Mouse (Mus musculus) hindbrain, embryonic 15.5 days (tissue): Measurements from ENCODE around the gene Itga1. TPM values are rescaled to one million over a fixed set of nuclear protein-coding genes. Genes with fewer than 3 reads are reported as not detected.
A peak's percentile ranks its signal among the peaks of the same experiment; 100 is the strongest.

ENCODE experiments used
- ATAC-seq: fragments of 200-750 bp; cut with Nextera tagmentation; 2 replicates; pipeline ENCODE4 v1.8.0; 2017; ENCODE audit warnings: low read depth, moderate number of reproducible peaks, moderate TSS enrichment; ENCODE audit not compliant: low FRiP score
- H3K27ac ChIP-seq: fragments of 300-500 bp; sonication (generic); replicated peaks from 2 replicates; pipeline ENCODE4 v1.5.1; 2015; ENCODE audit warnings: mild to moderate bottlenecking, inconsistent platforms
- H3K27me3 ChIP-seq: fragments of 300-500 bp; sonication (generic); 2 replicates; pipeline ENCODE4 v1.6.1; 2015; ENCODE audit warnings: control low read depth, inconsistent platforms
- H3K36me3 ChIP-seq: fragments of 300-500 bp; sonication (generic); 2 replicates; pipeline ENCODE4 v1.6.1; 2015; ENCODE audit warnings: control low read depth, inconsistent platforms
- H3K4me1 ChIP-seq: fragments of 300-500 bp; sonication (generic); replicated peaks from 2 replicates; pipeline ENCODE4 v1.6.1; 2015; ENCODE audit warnings: control low read depth, inconsistent platforms
- H3K4me2 ChIP-seq: fragments of 300-500 bp; sonication (generic); 2 replicates; pipeline ENCODE4 v1.6.1; 2015; ENCODE audit warnings: moderate library complexity, mild to moderate bottlenecking, inconsistent platforms
- H3K4me3 ChIP-seq: fragments of 300-500 bp; sonication (generic); 2 replicates; pipeline ENCODE4 v1.5.1; 2015; ENCODE audit warnings: mild to moderate bottlenecking, inconsistent platforms
- H3K9ac ChIP-seq: fragments of 300-500 bp; sonication (generic); 2 replicates; pipeline ENCODE4 v1.6.1; 2015; ENCODE audit warnings: inconsistent platforms
- H3K9me3 ChIP-seq: fragments of 300-500 bp; sonication (generic); 2 replicates; pipeline ENCODE4 v1.6.1; 2016; ENCODE audit warnings: control low read depth, inconsistent platforms
- WGBS: fragments of 180-500 bp; shearing (Covaris S2); methylation state at CpG from one replicate; pipeline ENCODE4 v1.1.7; 2015; 5-methylcytosine and 5-hydroxymethylcytosine counted together
- polyA plus RNA-seq: library from polyadenylated mRNA; unstranded; fragments of >200 nt; fragmentation: Nextera tagmentation; extraction: Ambion mirVana; gene quantifications from 2 replicates; pipeline ENCODE4 v1.2.1, GENCODE M21; 2015

The Itga1 gene
- polyA plus RNA-seq, 1 experiment from 2014 or later = 6.3 TPM

- 78% methylated on average over 1 of the region's 1 CpGs for WGBS
These were observed 22.8 kb upstream of the Itga1 start for GRCm38 (mm10) chr13:115124521-115124920.

GRCm38 (mm10) chr13:115118756-115119155 is 17.0 kb upstream of the Itga1 start:
- H3K4me2 ChIP-seq = no peak overlapping the region
- 54% methylated on average over 5 of the region's 5 CpGs for WGBS
- H3K36me3 ChIP-seq = no peaks in the 10 kb centered on the region

More at GRCm38 (mm10) chr13:115124521-115124920, 22.8 kb upstream of the Itga1 start:
- no peak for ATAC-seq
- no peak overlapping the region for H3K4me2 ChIP-seq
- no peak overlapping the region for H3K4me3 ChIP-seq
- no peaks in the 10 kb centered on the region for H3K36me3 ChIP-seq
- H3K9ac ChIP-seq = no peak overlapping the region
- H3K27ac ChIP-seq = no peak overlapping the region
- H3K9me3 ChIP-seq = no peaks in the 10 kb centered on the region
- no peaks in the 10 kb centered on the region for H3K4me1 ChIP-seq
- H3K27me3 ChIP-seq = no peaks in the 10 kb centered on the region

GRCm38 (mm10) chr13:115118195-115118594 is 16.4 kb upstream of the Itga1 start:
- no peak overlapping the region for H3K27ac ChIP-seq
- 85% methylated on average over 3 of the region's 3 CpGs for WGBS
- no peak overlapping the region for H3K9ac ChIP-seq
- ATAC-seq = no peak
- H3K27me3 ChIP-seq = no peaks in the 10 kb centered on the region
- no peak overlapping the region for H3K4me3 ChIP-seq
- H3K4me1 ChIP-seq = no peaks in the 10 kb centered on the region
- no peaks in the 10 kb centered on the region for H3K9me3 ChIP-seq
- no peak overlapping the region for H3K4me2 ChIP-seq
- no peaks in the 10 kb centered on the region for H3K36me3 ChIP-seq

More at GRCm38 (mm10) chr13:115118756-115119155, 17.0 kb upstream of the Itga1 start:
- H3K4me3 ChIP-seq = no peak overlapping the region
- H3K27ac ChIP-seq = no peak overlapping the region
- no peak overlapping the region for H3K9ac ChIP-seq
- no peaks in the 10 kb centered on the region for H3K9me3 ChIP-seq
- no peaks in the 10 kb centered on the region for H3K27me3 ChIP-seq
- no peaks in the 10 kb centered on the region for H3K4me1 ChIP-seq
- no peak for ATAC-seq

GRCm38 (mm10) chr13:115116930-115117621 is 15.3 kb upstream of the Itga1 start:
- no peak for ATAC-seq
- H3K4me2 ChIP-seq = no peak overlapping the region
- 86% methylated on average over 3 of the region's 3 CpGs for WGBS
- H3K4me1 ChIP-seq = no peaks in the 10 kb centered on the region
- no peak overlapping the region for H3K4me3 ChIP-seq
- H3K27me3 ChIP-seq = no peaks in the 10 kb centered on the region
- H3K36me3 ChIP-seq = no peaks in the 10 kb centered on the region
- no peak overlapping the region for H3K9ac ChIP-seq
- no peak overlapping the region for H3K27ac ChIP-seq
- H3K9me3 ChIP-seq = no peaks in the 10 kb centered on the region

- H3K4me3 ChIP-seq = no peak overlapping the region
- H3K4me1 ChIP-seq = no peaks in the 10 kb centered on the region
- H3K27ac ChIP-seq = no peak overlapping the region
- H3K4me2 ChIP-seq = no peak overlapping the region
- no peak overlapping the region for H3K9ac ChIP-seq
- 85% methylated on average over 4 of the region's 4 CpGs for WGBS
- no peaks in the 10 kb centered on the region for H3K36me3 ChIP-seq
- no peaks in the 10 kb centered on the region for H3K9me3 ChIP-seq
- no peaks in the 10 kb centered on the region for H3K27me3 ChIP-seq
- ATAC-seq = no peak
These were observed 7.9 kb upstream of the Itga1 start for GRCm38 (mm10) chr13:115109628-115110027.

GRCm38 (mm10) chr13:115107436-115107835 is 5.7 kb upstream of the Itga1 start:
- Histone ChIP-seq H3K4me1 (no peaks in the 10 kb centered on the region), H3K27me3 (peaks cover 7% of the 10 kb centered on the region), H3K27ac (no peak overlapping the region), H3K9ac (no peak overlapping the region), H3K4me2 (no peak overlapping the region), H3K4me3 (no peak overlapping the region), H3K36me3 (no peaks in the 10 kb centered on the region), H3K9me3 (no peaks in the 10 kb centered on the region)
- WGBS = 94% methylated on average over 8 of the region's 8 CpGs
- no peak for ATAC-seq

GRCm38 (mm10) chr13:115106183-115106582 is 4.4 kb upstream of the Itga1 start:
- WGBS = 89% methylated on average over 10 of the region's 10 CpGs
- Histone ChIP-seq H3K4me2 (no peak overlapping the region), H3K4me1 (peaks cover 8% of the 10 kb centered on the region), H3K27ac (no peak overlapping the region), H3K4me3 (no peak overlapping the region), H3K27me3 (peaks cover 7% of the 10 kb centered on the region), H3K9ac (no peak overlapping the region), H3K36me3 (no peaks in the 10 kb centered on the region), H3K9me3 (no peaks in the 10 kb centered on the region)
- no peak for ATAC-seq

- ATAC-seq = no peak
- Histone ChIP-seq H3K4me1 (peaks cover 14% of the 10 kb centered on the region), H3K27ac (no peak overlapping the region), H3K4me3 (no peak overlapping the region), H3K4me2 (no peak overlapping the region), H3K9ac (no peak overlapping the region), H3K27me3 (peaks cover 23% of the 10 kb centered on the region), H3K9me3 (no peaks in the 10 kb centered on the region), H3K36me3 (no peaks in the 10 kb centered on the region)
- 98% methylated on average over 2 of the region's 2 CpGs for WGBS
These were observed 990 bp upstream of the Itga1 start for GRCm38 (mm10) chr13:115102754-115103153.

- H3K9ac ChIP-seq = no peak overlapping the region; the same call in 1 of the 2 replicates
- no peaks in the 10 kb centered on the region for H3K36me3 ChIP-seq
- H3K4me1 ChIP-seq = peaks cover 14% of the 10 kb centered on the region
- ATAC-seq = no peak
- H3K27me3 ChIP-seq = peaks cover 23% of the 10 kb centered on the region
- no peaks in the 10 kb centered on the region for H3K9me3 ChIP-seq
- H3K27ac ChIP-seq = peak overlapping the region; percentile 37; the same call in 1 of the 2 replicates
- H3K4me3 ChIP-seq = peak overlapping the region; percentile 47
- WGBS = 36% methylated on average over 11 of the region's 11 CpGs
- peak overlapping the region; percentile 89 for H3K4me2 ChIP-seq
These were observed 1.2 kb downstream of the Itga1 start for GRCm38 (mm10) chr13:115100381-115101177.

GRCm38 (mm10) chr13:115099381-115099780 is 2.4 kb downstream of the Itga1 start:
- H3K27me3 ChIP-seq = peaks cover 23% of the 10 kb centered on the region
- no peak for ATAC-seq
- H3K9ac ChIP-seq = no peak overlapping the region
- H3K4me2 ChIP-seq = 0 out of 2 replicates have a peak overlapping the region, but pooled peaks have one; percentile 15
- no peaks in the 10 kb centered on the region for H3K36me3 ChIP-seq
- WGBS = 89% methylated on average over 9 of the region's 9 CpGs
- H3K27ac ChIP-seq = no peak overlapping the region
- H3K4me3 ChIP-seq = no peak overlapping the region
- H3K9me3 ChIP-seq = no peaks in the 10 kb centered on the region
- peaks cover 14% of the 10 kb centered on the region for H3K4me1 ChIP-seq

GRCm38 (mm10) chr13:115098227-115098626 is 3.5 kb downstream of the Itga1 start:
- no peak overlapping the region for H3K4me3 ChIP-seq
- no peak for ATAC-seq
- H3K4me1 ChIP-seq = peaks cover 14% of the 10 kb centered on the region
- no peak overlapping the region for H3K27ac ChIP-seq
- peaks cover 20% of the 10 kb centered on the region for H3K27me3 ChIP-seq
- 80% methylated on average over 3 of the region's 3 CpGs for WGBS
- H3K9me3 ChIP-seq = no peaks in the 10 kb centered on the region
- H3K9ac ChIP-seq = no peak overlapping the region
- no peaks in the 10 kb centered on the region for H3K36me3 ChIP-seq
- no peak overlapping the region for H3K4me2 ChIP-seq

GRCm38 (mm10) chr13:115096965-115097364 is 4.8 kb downstream of the Itga1 start:
- Histone ChIP-seq H3K4me3 (no peak overlapping the region), H3K9me3 (no peaks in the 10 kb centered on the region), H3K4me1 (peaks cover 11% of the 10 kb centered on the region), H3K27ac (no peak overlapping the region), H3K27me3 (peaks cover 17% of the 10 kb centered on the region), H3K9ac (no peak overlapping the region), H3K36me3 (no peaks in the 10 kb centered on the region), H3K4me2 (no peak overlapping the region)
- no peak for ATAC-seq
- WGBS = 48% methylated on average over 5 of the region's 5 CpGs
